Mouse (Mus musculus): ENCODE measurements around the gene Zfp866. TPM values are rescaled to one million over a fixed set of nuclear protein-coding genes. Genes with fewer than 3 reads are reported as not detected.
A peak's percentile ranks its signal among the peaks of the same experiment; 100 is the strongest.

Gene Zfp866
- total and polyA plus RNA-seq, 3 experiments: 14.3 to 16.0 (median 14.4) TPM

DNA sequence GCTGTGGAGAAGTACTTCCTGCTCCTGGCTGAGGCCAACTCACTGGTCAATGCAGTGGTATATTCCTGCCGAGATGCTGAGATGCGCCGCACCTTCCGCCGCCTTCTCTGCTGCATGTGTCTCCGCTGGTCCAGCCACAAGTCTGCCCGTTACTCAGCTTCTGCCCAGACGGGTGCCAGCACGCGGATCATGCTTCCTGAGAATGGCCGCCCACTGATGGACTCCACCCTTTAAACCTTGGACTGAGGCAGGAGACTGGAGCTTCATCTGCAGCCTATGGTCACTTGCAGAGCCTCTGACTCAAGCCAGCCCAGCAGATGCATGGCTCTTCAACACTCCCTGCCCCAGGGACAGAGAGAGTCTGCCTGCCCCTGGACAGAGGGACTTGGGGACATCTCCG lies 35.4 kb upstream of the Zfp866 start:
- Histone ChIP-seq H3K27me3 (replicated peaks) (no peaks in the 10 kb centered on the region), H3K36me3 (replicated peaks in 1 of 2; ENCODE audit: control insufficient read depth in 1 of 2, insufficient read depth in 1 of 2, low read length in 1 of 2) (peaks cover 11 to 48% of the 10 kb centered on the region in 2 experiments), H3K4me1 (ENCODE audit: control insufficient read depth in 1 of 2, insufficient read depth in 2 of 2) (peaks cover 14 to 70% of the 10 kb centered on the region in 2 experiments), H3K4me3 (replicated peaks in 1 of 3; ENCODE audit: low read depth in 2 of 3, low read length in 2 of 3, poor library complexity in 1 of 3) (no peak overlapping the region), H3K9me3 (replicated peaks; ENCODE audit: low read length) (no peaks in the 10 kb centered on the region), H3K27ac (ENCODE audit: insufficient read depth, low read depth) (no peak overlapping the region), H3K4me2 (ENCODE audit: insufficient read depth, low read depth, poor library complexity, severe bottlenecking) (no peak overlapping the region), H3K9ac (ENCODE audit: insufficient read depth, low read depth) (no peak overlapping the region), H3K79me2 (replicated peaks; ENCODE audit: control insufficient read depth, extremely low read depth, insufficient read depth, poor library complexity, severe bottlenecking) (no peaks in the 10 kb centered on the region)
- in situ Hi-C loops (cut with MboI; ENCODE audit: low pct_ligation_motif_present, low pct_unique_long_range_greater_than_20kb, low sequenced_read_pairs): no loop called here
- TF ChIP-seq CTCF (conservative IDR thresholded peaks at IDR 0.05 in 1 of 2, IDR thresholded peaks at IDR 0.05 in 1 of 2; ENCODE audit: low read depth in 2 of 2, low read length in 2 of 2): no peak
- TF ChIP-seq ZKSCAN1 (IDR thresholded peaks at IDR 0.05; ENCODE audit: borderline replicate concordance, low read depth, low read length): no peak
- no peak for TF ChIP-seq MXI1 (IDR thresholded peaks at IDR 0.05; ENCODE audit: low read depth, low read length)
- dilution Hi-C loops (cut with MboI; ENCODE audit: extremely low pct_ligation_motif_present, extremely low pct_unique_long_range_greater_than_20kb, low sequenced_read_pairs): no loop called here
- no peak for DNase-seq (ENCODE audit: extremely low read depth)

DNA sequence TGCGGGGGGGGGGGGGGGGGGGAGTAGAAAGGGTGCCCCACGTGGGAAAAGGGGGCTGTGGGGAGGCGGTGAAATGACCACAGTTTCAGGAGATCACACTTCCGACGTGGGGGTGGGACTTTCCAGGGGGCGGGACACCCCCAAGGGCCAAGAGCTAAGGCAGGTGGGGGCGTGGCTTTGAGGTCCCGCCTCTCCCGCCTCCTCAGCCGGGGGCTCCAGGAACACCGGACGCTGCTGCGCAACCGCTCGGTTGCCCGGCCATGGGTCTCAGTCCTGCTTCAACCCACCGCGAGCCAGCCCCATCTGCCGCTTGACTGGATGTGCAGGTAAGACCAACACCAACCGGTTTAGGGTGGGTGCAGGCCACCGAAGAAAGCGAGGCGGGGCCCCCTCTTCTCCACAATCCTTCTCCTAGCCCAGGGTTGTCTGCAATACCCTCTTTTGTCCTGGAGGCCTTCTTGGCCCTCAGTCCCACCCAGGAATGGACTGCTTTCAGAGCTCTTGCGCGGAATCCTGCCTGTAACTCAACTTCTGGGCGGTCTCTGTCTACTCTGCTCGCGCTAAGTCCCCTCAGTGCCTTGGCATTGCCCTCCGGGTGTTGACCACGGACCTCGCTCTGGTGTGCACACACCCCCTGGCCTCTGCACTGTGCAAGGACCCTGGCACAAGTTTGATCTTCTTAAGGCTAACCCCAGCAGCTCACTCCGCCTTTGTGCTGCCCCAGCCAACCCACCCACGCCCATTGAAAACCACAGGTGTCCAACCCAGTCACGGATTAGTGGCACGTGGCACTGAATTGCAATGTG lies 31.6 kb upstream of the Zfp866 start, which contains the start of gene Lpar2:
Gene Lpar2 (plus strand): TSS at position 44 of the 806 bp plus-strand sequence.
- dilution Hi-C loops (cut with MboI; ENCODE audit: extremely low pct_ligation_motif_present, extremely low pct_unique_long_range_greater_than_20kb, low sequenced_read_pairs): no loop called here
- Histone ChIP-seq H3K4me2 (ENCODE audit: insufficient read depth, low read depth, poor library complexity, severe bottlenecking) (peak within 1 kb of the TSS; percentile 33), H3K4me3 (replicated peaks in 1 of 3; ENCODE audit: low read depth in 2 of 3, low read length in 2 of 3, poor library complexity in 1 of 3) (peak within 1 kb of the TSS; percentile 48 to 53 (median 51)), H3K4me1 (ENCODE audit: control insufficient read depth in 1 of 2, insufficient read depth in 2 of 2) (peaks cover 6 to 36% of the 10 kb centered on the region in 2 experiments; a peak in 3 of 4 replicates), H3K9me3 (replicated peaks; ENCODE audit: low read length) (no peaks in the 10 kb centered on the region), H3K27ac (ENCODE audit: insufficient read depth, low read depth) (peak within 1 kb of the TSS; percentile 51), H3K36me3 (replicated peaks in 1 of 2; ENCODE audit: control insufficient read depth in 1 of 2, insufficient read depth in 1 of 2, low read length in 1 of 2) (peaks cover 36 to 80% of the 10 kb centered on the region in 2 experiments), H3K27me3 (replicated peaks) (no peaks in the 10 kb centered on the region), H3K79me2 (replicated peaks; ENCODE audit: control insufficient read depth, extremely low read depth, insufficient read depth, poor library complexity, severe bottlenecking) (no peaks in the 10 kb centered on the region), H3K9ac (ENCODE audit: insufficient read depth, low read depth) (peak within 1 kb of the TSS; percentile 48)
- in situ Hi-C loops (cut with MboI; ENCODE audit: low pct_ligation_motif_present, low pct_unique_long_range_greater_than_20kb, low sequenced_read_pairs): no loop called here
- peak; percentile 20 for TF ChIP-seq ELF1 (IDR thresholded peaks at IDR 0.05; ENCODE audit: low read depth, low read length)
- TF ChIP-seq IRF4 (IDR thresholded peaks at IDR 0.05; ENCODE audit: low read depth, low read length): 0 out of 2 replicates have a peak, but pooled peaks have one; percentile 19
- peak; percentile 94 for TF ChIP-seq MAZ (IDR thresholded peaks at IDR 0.05; ENCODE audit: low read depth, low read length)
- peak; percentile 69 for TF ChIP-seq NRF1 (IDR thresholded peaks at IDR 0.05; ENCODE audit: low read depth, low read length)
- TF ChIP-seq SIN3A (IDR thresholded peaks at IDR 0.05; ENCODE audit: low read length): peak; percentile 53; the same call in 1 of the 2 replicates
- TF ChIP-seq E2F4 (IDR thresholded peaks at IDR 0.05; ENCODE audit: insufficient replicate concordance, low read depth, low read length): no peak
- 0 out of 2 replicates have a peak, but pooled peaks have one; percentile 31 for TF ChIP-seq MYC (IDR thresholded peaks at IDR 0.05; ENCODE audit: low read depth, low read length)
- peak; percentile 48 for TF ChIP-seq POLR2A (IDR thresholded peaks at IDR 0.05; ENCODE audit: low read depth, low read length)
- 0 out of 2 replicates have a peak, but pooled peaks have one; percentile 16 for TF ChIP-seq HCFC1 (IDR thresholded peaks at IDR 0.05; ENCODE audit: low read depth, low read length)
- TF ChIP-seq KAT2A (IDR thresholded peaks at IDR 0.05; ENCODE audit: insufficient replicate concordance, low read length): no peak
- no peak for TF ChIP-seq JUND (conservative IDR thresholded peaks at IDR 0.05; ENCODE audit: low read depth, low read length)
- TF ChIP-seq ZMIZ1 (IDR thresholded peaks at IDR 0.05; ENCODE audit: low read depth, low read length): no peak; the same call in 1 of the 2 replicates
- TF ChIP-seq CHD2 (IDR thresholded peaks at IDR 0.05; ENCODE audit: low read length): peak; percentile 59
- peak; percentile 32 for TF ChIP-seq ETS1 (conservative IDR thresholded peaks at IDR 0.05; ENCODE audit: low read depth, low read length)
- no peak for TF ChIP-seq EP300 (IDR thresholded peaks at IDR 0.05; ENCODE audit: low read length)
- 0 out of 2 replicates have a peak, but pooled peaks have one; percentile 16 for TF ChIP-seq NELFE (IDR thresholded peaks at IDR 0.05; ENCODE audit: low read depth, low read length)
- TF ChIP-seq UBTF (IDR thresholded peaks at IDR 0.05; ENCODE audit: low read depth, low read length): no peak
- TF ChIP-seq MXI1 (IDR thresholded peaks at IDR 0.05; ENCODE audit: low read depth, low read length): peak; percentile 68
- no peak for TF ChIP-seq JUN (IDR thresholded peaks at IDR 0.05; ENCODE audit: insufficient read depth, low read depth, low read length)
- TF ChIP-seq ZNF384 (IDR thresholded peaks at IDR 0.05; ENCODE audit: low read depth, low read length): no peak
- peak; percentile 28; the same call in 1 of the 2 replicates for TF ChIP-seq BHLHE40 (IDR thresholded peaks at IDR 0.05; ENCODE audit: low read depth, low read length)
- TF ChIP-seq USF1 (IDR thresholded peaks at IDR 0.05; ENCODE audit: low read depth, low read length): peak; percentile 7; the same call in 1 of the 2 replicates
- peak; percentile 79 for DNase-seq (ENCODE audit: extremely low read depth)
